Mouse (Mus musculus): Measurements from ENCODE around the gene Prrc2c.
"Not testable (repeated sequence)": the region's sequence is repeated elsewhere in the genome, so short reads cannot be mapped to it uniquely, and the experiment has no call there.

Prrc2c gene

DNA sequence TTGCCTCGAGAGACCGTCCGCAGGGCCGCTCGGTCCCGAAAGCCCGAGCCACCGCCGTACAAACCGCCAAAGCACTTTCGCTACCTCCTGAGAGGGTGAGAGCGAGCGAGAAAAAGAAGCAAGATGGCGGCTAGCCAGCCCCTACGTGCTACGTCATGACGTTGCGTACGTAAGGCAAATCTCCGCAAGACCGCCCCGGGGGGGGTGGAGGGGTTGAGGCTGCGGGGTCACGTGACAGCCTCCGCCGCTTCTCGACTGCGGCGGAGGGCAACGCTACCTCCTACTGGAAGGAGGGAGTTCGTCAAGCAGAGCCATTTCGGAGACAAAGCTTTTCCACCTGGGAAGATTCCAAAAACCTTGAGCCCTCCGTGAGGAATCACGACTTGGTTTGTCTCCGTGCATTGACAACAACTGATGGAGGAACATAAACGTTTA is at the start of gene Prrc2c:
TSS of gene Prrc2c (minus strand) at position 156 of the 435 bp plus-strand sequence.
- peak; percentile 99 for DNase-seq (ENCODE audit: low spot score)

DNA sequence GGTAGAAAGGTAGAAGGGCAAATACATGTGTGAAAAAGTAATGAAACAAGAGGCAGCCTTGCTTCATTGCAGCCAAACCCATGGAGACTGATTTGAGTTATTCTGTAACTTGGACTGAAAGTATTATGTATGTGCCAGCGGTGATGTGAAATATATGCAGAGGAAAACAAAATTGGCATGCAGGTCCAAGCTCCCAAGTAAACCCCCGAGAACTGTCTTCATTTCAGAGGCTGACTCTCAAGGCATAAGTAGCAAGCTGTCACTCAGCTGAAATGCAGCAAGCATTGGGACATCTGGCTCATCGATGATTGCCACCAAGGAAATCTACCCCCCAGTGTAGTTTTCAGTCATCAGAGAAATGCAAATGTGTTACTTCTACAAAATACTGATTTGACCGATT is 44.9 kb upstream of the Prrc2c start:
- no peak for DNase-seq (ENCODE audit: low spot score)

GRCm38 (mm10) chr1:162783669-162784248 is 43.4 kb upstream of the Prrc2c start:
- DNase-seq (ENCODE audit: low spot score) = no peak

- not testable (repeated sequence) for DNase-seq (ENCODE audit: low spot score)
Measured at GRCm38 (mm10) chr1:162781035-162781434, 40.7 kb upstream of the Prrc2c start.

- peak; percentile 30 for DNase-seq (ENCODE audit: low spot score)
Measured at GRCm38 (mm10) chr1:162777943-162778538, 37.7 kb upstream of the Prrc2c start.

- no peak for DNase-seq (ENCODE audit: low spot score)
Measured at GRCm38 (mm10) chr1:162773661-162774060, 33.3 kb upstream of the Prrc2c start.

- DNase-seq (ENCODE audit: low spot score) = no peak
Measured at GRCm38 (mm10) chr1:162771617-162772360, 31.4 kb upstream of the Prrc2c start.

DNA sequence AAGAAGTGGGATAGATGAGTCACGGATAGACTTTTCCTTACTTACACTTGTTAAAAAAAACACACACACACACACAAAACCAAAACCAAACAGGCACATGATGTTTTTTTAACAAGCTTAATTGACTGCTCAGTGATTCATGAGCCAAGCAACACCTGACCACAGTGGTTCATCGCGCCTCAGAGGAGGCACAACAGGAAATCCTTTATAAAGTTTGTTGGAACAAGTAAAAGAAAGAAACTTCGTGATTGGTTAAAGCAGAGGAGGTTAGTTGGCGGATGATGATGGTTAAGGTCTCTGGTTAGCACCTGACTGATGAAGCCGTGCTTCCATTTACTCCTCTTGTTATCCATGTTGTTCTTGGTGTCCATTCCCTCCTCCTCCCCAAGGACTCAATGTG is 11.7 kb upstream of the Prrc2c start:
- DNase-seq (ENCODE audit: low spot score) = no peak

DNA sequence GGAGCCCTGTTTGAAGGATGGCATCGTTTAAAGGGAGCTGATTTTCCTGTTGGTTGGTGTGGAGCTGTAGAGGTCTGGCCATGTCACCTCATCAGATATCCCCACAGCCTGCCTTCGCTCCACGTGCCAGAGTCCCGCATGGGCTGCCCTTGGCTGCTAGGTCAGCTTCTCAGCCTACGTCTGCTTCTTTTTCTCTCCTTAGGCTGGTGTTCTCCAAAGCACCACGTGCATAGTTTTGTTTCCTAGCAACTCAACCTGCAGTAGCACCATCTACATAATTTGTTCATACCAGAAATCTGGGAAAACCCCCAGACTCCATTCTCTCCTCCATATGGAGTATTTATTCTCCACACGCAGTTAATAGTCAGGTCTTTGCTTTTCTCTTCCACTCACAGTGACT is 9.3 kb upstream of the Prrc2c start:
- no peak for DNase-seq (ENCODE audit: low spot score)

GRCm38 (mm10) chr1:162748761-162749160 is 8.4 kb upstream of the Prrc2c start:
- DNase-seq (ENCODE audit: low spot score) = no peak

DNA sequence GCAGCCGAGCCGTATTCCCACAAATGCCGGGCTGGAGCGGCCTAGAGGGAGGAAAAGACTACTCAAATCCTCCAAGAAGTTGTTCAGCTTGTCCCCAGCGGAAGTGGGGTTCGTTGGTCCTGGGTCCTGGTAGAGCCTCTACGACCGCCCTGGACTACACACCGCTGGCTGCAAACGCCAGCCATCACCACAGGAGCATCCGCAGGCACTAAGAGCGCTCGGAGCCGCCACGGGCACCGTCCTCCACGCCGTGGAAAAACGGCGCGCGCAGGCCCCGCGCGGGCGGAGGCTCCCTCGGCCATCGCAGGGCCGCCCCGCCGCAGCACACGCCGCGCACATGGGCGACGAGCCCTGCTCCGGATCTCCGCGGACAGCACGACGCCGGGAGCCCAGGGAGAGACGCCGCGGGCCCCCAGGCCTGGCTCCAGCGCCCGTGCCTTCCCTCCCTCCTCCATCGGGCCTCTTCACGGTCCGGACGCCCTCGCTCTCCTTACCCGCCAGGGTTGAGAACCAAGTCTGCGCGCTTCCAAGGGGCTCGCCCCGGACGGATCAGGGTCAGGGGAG is 443 bp downstream of the Prrc2c start:
- no peak for DNase-seq (ENCODE audit: low spot score)

DNA sequence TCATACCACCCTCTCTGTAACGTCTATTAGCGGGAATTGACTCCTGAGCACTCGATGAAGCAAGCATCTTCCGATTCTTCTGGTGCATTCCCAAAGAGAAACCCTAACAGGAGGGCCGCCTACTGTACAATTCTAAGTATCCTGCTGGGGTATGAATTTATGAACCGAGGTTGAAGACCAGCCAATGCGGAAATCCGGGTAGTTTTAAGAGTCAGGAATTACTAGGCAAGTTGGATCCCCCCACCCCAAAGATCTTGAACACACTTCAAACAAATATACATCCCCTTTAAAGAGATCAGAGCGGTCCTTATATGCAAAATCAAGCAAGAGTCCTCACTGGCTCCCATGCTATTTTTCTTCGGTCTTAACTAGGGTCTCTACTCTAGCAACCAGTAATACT is 950 bp downstream of the Prrc2c start:
- DNase-seq (ENCODE audit: low spot score) = peak; percentile 8

GRCm38 (mm10) chr1:162738472-162738871 is 1.9 kb downstream of the Prrc2c start:
- DNase-seq (ENCODE audit: low spot score) = no peak

GRCm38 (mm10) chr1:162735084-162735483 is 5.3 kb downstream of the Prrc2c start:
- no peak for DNase-seq (ENCODE audit: low spot score)

DNA sequence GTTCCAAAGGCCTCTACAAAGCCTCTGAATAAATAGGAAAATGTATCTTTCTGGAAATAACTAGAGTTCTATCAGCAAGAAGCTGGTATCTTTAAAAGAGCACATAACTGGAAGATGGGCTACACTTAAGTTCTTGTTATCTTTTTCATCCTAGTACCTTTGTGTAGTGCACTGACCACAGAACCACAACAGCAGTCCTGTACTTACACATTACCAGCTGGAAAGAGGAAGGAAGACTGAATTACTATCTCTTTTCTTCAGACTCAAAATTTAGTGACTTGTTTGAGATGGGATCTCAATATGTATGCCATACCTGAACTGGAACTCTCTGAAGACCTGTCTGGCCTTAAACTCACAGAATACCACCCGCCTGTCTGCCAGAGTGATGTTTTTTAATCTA is 6.1 kb downstream of the Prrc2c start:
- DNase-seq (ENCODE audit: low spot score) = no peak

DNA sequence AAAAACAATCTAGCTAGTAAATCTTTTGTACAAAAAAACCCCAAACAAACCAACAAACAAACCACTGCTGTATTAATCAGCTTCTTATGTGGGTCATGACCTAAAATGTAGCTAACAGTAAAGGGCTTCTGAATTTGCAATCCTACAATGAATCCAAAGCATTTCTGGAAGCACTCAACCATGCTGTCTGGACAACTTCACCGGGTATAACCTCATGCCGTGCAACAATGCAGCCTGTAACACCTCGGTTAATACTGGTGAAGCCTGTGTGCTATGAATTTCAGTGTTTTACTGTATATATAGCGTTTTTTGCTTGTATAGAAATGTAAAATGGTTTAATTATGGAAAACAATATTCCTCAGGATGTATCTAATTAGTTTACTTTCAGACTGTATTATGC is 8.3 kb downstream of the Prrc2c start:
- DNase-seq (ENCODE audit: low spot score) = no peak

- no peak for DNase-seq (ENCODE audit: low spot score)
Measured at GRCm38 (mm10) chr1:162729436-162729835, 10.9 kb downstream of the Prrc2c start.

- no peak for DNase-seq (ENCODE audit: low spot score)
Measured at GRCm38 (mm10) chr1:162727981-162728380, 12.4 kb downstream of the Prrc2c start.

- no peak for DNase-seq (ENCODE audit: low spot score)
Measured at GRCm38 (mm10) chr1:162723610-162724009, 16.7 kb downstream of the Prrc2c start.

- DNase-seq (ENCODE audit: low spot score) = no peak
Measured at GRCm38 (mm10) chr1:162720645-162721044, 19.7 kb downstream of the Prrc2c start.

DNA sequence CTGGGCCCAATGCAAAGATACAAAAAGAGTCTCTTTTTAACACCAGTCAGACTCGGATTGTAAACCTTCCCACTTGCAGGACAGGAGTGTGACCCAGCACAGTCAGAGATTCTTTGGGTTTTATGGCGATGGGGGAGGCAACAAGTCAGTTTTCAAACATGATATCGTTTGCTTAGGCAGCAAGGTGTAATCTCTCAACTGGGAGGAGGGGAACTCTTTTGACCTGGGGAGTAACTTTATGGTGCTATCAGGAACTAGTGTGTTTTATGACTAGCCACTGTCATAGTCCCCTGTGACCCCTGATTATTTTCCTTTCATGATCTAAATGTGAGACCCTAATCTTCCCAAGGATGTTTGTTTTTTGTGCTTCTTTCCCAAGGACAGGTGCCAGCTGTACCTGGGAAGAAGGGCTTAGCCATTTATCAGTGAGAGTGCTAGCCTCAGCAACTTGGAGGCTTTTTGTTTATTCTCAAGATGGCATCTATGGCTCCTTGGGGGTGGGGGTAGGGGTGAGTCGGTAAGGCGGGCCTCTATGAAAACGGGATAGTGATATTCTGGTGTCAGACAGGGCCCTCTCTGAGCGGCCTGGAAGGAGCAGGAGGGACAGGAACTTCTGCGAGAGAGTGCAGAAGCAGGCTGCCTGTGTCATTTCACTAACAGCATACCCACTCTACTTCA is 39.8 kb downstream of the Prrc2c start:
- DNase-seq (ENCODE audit: low spot score) = no peak

DNA sequence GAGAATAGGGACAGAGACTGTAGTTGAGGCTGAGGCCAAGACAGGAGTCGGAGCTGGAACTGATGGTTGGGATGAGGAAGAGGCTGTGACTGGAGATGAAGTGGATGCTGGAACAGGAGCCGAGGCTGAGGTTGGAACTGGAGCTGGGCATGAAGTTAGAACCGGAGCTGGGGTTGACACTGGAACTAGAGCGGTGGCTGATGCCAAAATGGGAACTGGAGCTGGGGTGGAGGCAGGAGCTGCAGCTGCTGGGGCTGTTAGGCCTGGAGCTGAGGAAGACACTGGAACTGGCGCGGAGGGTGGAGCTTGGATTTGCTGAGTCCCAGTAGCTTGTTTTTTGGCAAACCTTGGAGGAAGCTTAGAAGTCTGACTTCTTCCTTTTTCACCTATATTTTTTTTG is 42.5 kb downstream of the Prrc2c start:
- no peak for DNase-seq (ENCODE audit: low spot score)

GRCm38 (mm10) chr1:162693721-162694120 is 46.6 kb downstream of the Prrc2c start:
- no peak for DNase-seq (ENCODE audit: low spot score)

Measured in testis, postnatal 14 days (tissue).